Mouse (Mus musculus) liver, adult 2 months (tissue): ENCODE data around the gene Nav2.

Source experiments
- CTCF ChIP-seq: fragments of 200-500 bp; IDR thresholded peaks from 2 replicates; pipeline ENCODE4 v1.5.1; 2011; ENCODE audit warnings: low read depth, low read length, control low read depth
- POLR2A ChIP-seq: fragments of 200-500 bp; IDR thresholded peaks from 2 replicates; pipeline ENCODE4 v1.6.1; 2011; ENCODE audit warnings: low read length, control low read depth; ENCODE audit not compliant: insufficient read depth; ENCODE audit errors: extremely low read depth

- TF ChIP-seq POLR2A (no peak), CTCF (no peak)
These were observed 264.4 kb downstream of the Nav2 start for GRCm38 (mm10) chr7:49172926-49173325.
